Mouse (Mus musculus): ENCODE measurements around the gene Mthfd1l. TPM values are rescaled to one million over a fixed set of nuclear protein-coding genes. Genes with fewer than 3 reads are reported as not detected.

Mthfd1l gene
- total RNA-seq, 2 experiments from 2014 or later = 0.75 to 1.7 TPM

GRCm38 (mm10) chr10:4036476-4036875 is 63.6 kb downstream of the Mthfd1l start:
- intact Hi-C loops (cut with DNase I) = no loop called here
- no peak for DNase-seq (ENCODE audit: low spot score)

- intact Hi-C loops (cut with DNase I) = no loop called here
- no peak for DNase-seq (ENCODE audit: low spot score)
These were observed 64.1 kb downstream of the Mthfd1l start for GRCm38 (mm10) chr10:4037066-4037465.

- no peak for DNase-seq (ENCODE audit: low spot score)
- intact Hi-C loops (cut with DNase I) = no loop called here
These were observed 65.7 kb downstream of the Mthfd1l start for GRCm38 (mm10) chr10:4038576-4038975.

- intact Hi-C loops (cut with DNase I) = loop anchor here (2.0 to 5.0 kb wide), 3 partner anchors 39 to 291 kb away; no protein-coding TSS in a partner anchor
These were observed 68.8 kb downstream of the Mthfd1l start for GRCm38 (mm10) chr10:4041691-4042090.

GRCm38 (mm10) chr10:4044421-4044820 is 71.5 kb downstream of the Mthfd1l start:
- no peak for DNase-seq (ENCODE audit: low spot score)
- intact Hi-C loops (cut with DNase I) = loop anchor here (5.0 kb wide), 1 partner anchor 288 kb away; no protein-coding TSS in a partner anchor

More at GRCm38 (mm10) chr10:4041691-4042090, 68.8 kb downstream of the Mthfd1l start:
- no peak for DNase-seq (ENCODE audit: low spot score)

GRCm38 (mm10) chr10:4046496-4046895 is 73.6 kb downstream of the Mthfd1l start:
- DNase-seq (ENCODE audit: low spot score) = no peak

GRCm38 (mm10) chr10:4047666-4048065 is 74.7 kb downstream of the Mthfd1l start:
- DNase-seq (ENCODE audit: low spot score) = no peak
- intact Hi-C loops (cut with DNase I) = no loop called here

More at GRCm38 (mm10) chr10:4046496-4046895, 73.6 kb downstream of the Mthfd1l start:
- intact Hi-C loops (cut with DNase I) = no loop called here

- intact Hi-C loops (cut with DNase I) = no loop called here
- no peak for DNase-seq (ENCODE audit: low spot score)
These were observed 77.3 kb downstream of the Mthfd1l start for GRCm38 (mm10) chr10:4050236-4050635.

- no peak for DNase-seq (ENCODE audit: low spot score)
- intact Hi-C loops (cut with DNase I) = no loop called here
These were observed 79.8 kb downstream of the Mthfd1l start for GRCm38 (mm10) chr10:4052711-4053110.

- intact Hi-C loops (cut with DNase I) = no loop called here
- DNase-seq (ENCODE audit: low spot score) = no peak
These were observed 80.6 kb downstream of the Mthfd1l start for GRCm38 (mm10) chr10:4053278-4054061.

- DNase-seq (ENCODE audit: low spot score) = no peak
These were observed 81.7 kb downstream of the Mthfd1l start for GRCm38 (mm10) chr10:4054589-4054988.

GRCm38 (mm10) chr10:4057397-4057796 is 84.5 kb downstream of the Mthfd1l start:
- intact Hi-C loops (cut with DNase I) = no loop called here
- DNase-seq (ENCODE audit: low spot score) = no peak

More at GRCm38 (mm10) chr10:4054589-4054988, 81.7 kb downstream of the Mthfd1l start:
- intact Hi-C loops (cut with DNase I) = no loop called here

GRCm38 (mm10) chr10:4057832-4058231 is 84.9 kb downstream of the Mthfd1l start:
- intact Hi-C loops (cut with DNase I) = no loop called here
- no peak for DNase-seq (ENCODE audit: low spot score)

GRCm38 (mm10) chr10:4061071-4061987 is 88.4 kb downstream of the Mthfd1l start:
- intact Hi-C loops (cut with DNase I) = no loop called here

GRCm38 (mm10) chr10:4063537-4063936 is 90.6 kb downstream of the Mthfd1l start:
- intact Hi-C loops (cut with DNase I) = no loop called here
- no peak for DNase-seq (ENCODE audit: low spot score)

More at GRCm38 (mm10) chr10:4061071-4061987, 88.4 kb downstream of the Mthfd1l start:
- DNase-seq (ENCODE audit: low spot score) = no peak

- intact Hi-C loops (cut with DNase I) = no loop called here
- DNase-seq (ENCODE audit: low spot score) = no peak
These were observed 92.6 kb downstream of the Mthfd1l start for GRCm38 (mm10) chr10:4065295-4066084.

GRCm38 (mm10) chr10:4069258-4069826 is 96.4 kb downstream of the Mthfd1l start:
- no peak for DNase-seq (ENCODE audit: low spot score)
- intact Hi-C loops (cut with DNase I) = no loop called here

- intact Hi-C loops (cut with DNase I) = no loop called here
- DNase-seq (ENCODE audit: low spot score) = no peak
These were observed 97.1 kb downstream of the Mthfd1l start for GRCm38 (mm10) chr10:4070061-4070460.

- DNase-seq (ENCODE audit: low spot score) = no peak
- intact Hi-C loops (cut with DNase I) = no loop called here
These were observed 98.3 kb downstream of the Mthfd1l start for GRCm38 (mm10) chr10:4071069-4071844.

Measured in heart, postnatal 25 days (tissue).